Mouse (Mus musculus): ENCODE results near the gene Ccl2. TPM values are rescaled to one million over a fixed set of nuclear protein-coding genes. Genes with fewer than 3 reads are reported as not detected.
A peak's percentile ranks its signal among the peaks of the same experiment; 100 is the strongest.

Ccl2 gene
- total and polyA plus RNA-seq, 2 experiments from 2014 or later = 1.5 TPM; not detected in 1

- ATAC-seq = no peak
Measured at GRCm38 (mm10) chr11:82072374-82072773, 37.0 kb downstream of the Ccl2 start.

GRCm38 (mm10) chr11:82072984-82073383, 37.6 kb downstream of the Ccl2 start:
- no peak for DNase-seq (ENCODE audit: low spot score)
- no peaks in the 10 kb centered on the region for H3K9me3 ChIP-seq (ENCODE audit: low read length)

More at GRCm38 (mm10) chr11:82072374-82072773, 37.0 kb downstream of the Ccl2 start:
- Histone ChIP-seq H3K27me3 (ENCODE audit: insufficient read depth, low read length) (no peaks in the 10 kb centered on the region), H3K27ac (no peak overlapping the region), H3K4me2 (ENCODE audit: low read depth, low read length) (no peak overlapping the region), H3K36me3 (ENCODE audit: insufficient read depth, low read length) (no peaks in the 10 kb centered on the region), H3K4me1 (ENCODE audit: insufficient read depth, low read length) (no peaks in the 10 kb centered on the region), H3K4me3 (ENCODE audit: low read length) (no peak overlapping the region), H3K9me3 (ENCODE audit: low read length) (no peaks in the 10 kb centered on the region), H3K9ac (replicated peaks; ENCODE audit: low read length) (no peak overlapping the region)
- DNase-seq (ENCODE audit: low spot score) = no peak
- WGBS = 92% methylated on average over 1 of the region's 1 CpGs
- 0 out of 2 replicates have a peak, but pooled peaks have one; percentile 13 for TF ChIP-seq CTCF (IDR thresholded peaks at IDR 0.05; ENCODE audit: low read depth)

GRCm38 (mm10) chr11:82073686-82074085, 38.3 kb downstream of the Ccl2 start:
- Histone ChIP-seq H3K4me3 (ENCODE audit: low read length) (no peak overlapping the region), H3K9me3 (ENCODE audit: low read length) (no peaks in the 10 kb centered on the region), H3K4me1 (ENCODE audit: insufficient read depth, low read length) (no peaks in the 10 kb centered on the region), H3K27me3 (ENCODE audit: insufficient read depth, low read length) (no peaks in the 10 kb centered on the region), H3K36me3 (ENCODE audit: insufficient read depth, low read length) (no peaks in the 10 kb centered on the region), H3K27ac (no peak overlapping the region), H3K4me2 (ENCODE audit: low read depth, low read length) (no peak overlapping the region), H3K9ac (replicated peaks; ENCODE audit: low read length) (no peak overlapping the region)
- no peak for TF ChIP-seq CTCF (IDR thresholded peaks at IDR 0.05; ENCODE audit: low read depth)
- 78% methylated on average over 3 of the region's 3 CpGs for WGBS
- DNase-seq (ENCODE audit: low spot score) (no peak), ATAC-seq (no peak)

More at GRCm38 (mm10) chr11:82072984-82073383, 37.6 kb downstream of the Ccl2 start:
- H3K27ac ChIP-seq = no peak overlapping the region
- no peak overlapping the region for H3K4me2 ChIP-seq (ENCODE audit: low read depth, low read length)
- no peaks in the 10 kb centered on the region for H3K27me3 ChIP-seq (ENCODE audit: insufficient read depth, low read length)
- H3K36me3 ChIP-seq (ENCODE audit: insufficient read depth, low read length) = no peaks in the 10 kb centered on the region
- H3K9ac ChIP-seq (replicated peaks; ENCODE audit: low read length) = no peak overlapping the region
- no peaks in the 10 kb centered on the region for H3K4me1 ChIP-seq (ENCODE audit: insufficient read depth, low read length)
- 77% methylated on average over 3 of the region's 3 CpGs for WGBS
- no peak for TF ChIP-seq CTCF (IDR thresholded peaks at IDR 0.05; ENCODE audit: low read depth)
- ATAC-seq = no peak
- no peak overlapping the region for H3K4me3 ChIP-seq (ENCODE audit: low read length)

- Histone ChIP-seq H3K27ac (no peak overlapping the region), H3K36me3 (ENCODE audit: insufficient read depth, low read length) (no peaks in the 10 kb centered on the region), H3K9me3 (ENCODE audit: low read length) (no peaks in the 10 kb centered on the region), H3K4me1 (ENCODE audit: insufficient read depth, low read length) (no peaks in the 10 kb centered on the region), H3K4me2 (ENCODE audit: low read depth, low read length) (no peak overlapping the region), H3K4me3 (ENCODE audit: low read length) (no peak overlapping the region), H3K27me3 (ENCODE audit: insufficient read depth, low read length) (no peaks in the 10 kb centered on the region), H3K9ac (replicated peaks; ENCODE audit: low read length) (no peak overlapping the region)
- WGBS = 80% methylated on average over 3 of the region's 3 CpGs
- DNase-seq (ENCODE audit: low spot score) (no peak), ATAC-seq (no peak)
- no peak for TF ChIP-seq CTCF (IDR thresholded peaks at IDR 0.05; ENCODE audit: low read depth)
Measured at GRCm38 (mm10) chr11:82077031-82077430, 41.7 kb downstream of the Ccl2 start.

DNA sequence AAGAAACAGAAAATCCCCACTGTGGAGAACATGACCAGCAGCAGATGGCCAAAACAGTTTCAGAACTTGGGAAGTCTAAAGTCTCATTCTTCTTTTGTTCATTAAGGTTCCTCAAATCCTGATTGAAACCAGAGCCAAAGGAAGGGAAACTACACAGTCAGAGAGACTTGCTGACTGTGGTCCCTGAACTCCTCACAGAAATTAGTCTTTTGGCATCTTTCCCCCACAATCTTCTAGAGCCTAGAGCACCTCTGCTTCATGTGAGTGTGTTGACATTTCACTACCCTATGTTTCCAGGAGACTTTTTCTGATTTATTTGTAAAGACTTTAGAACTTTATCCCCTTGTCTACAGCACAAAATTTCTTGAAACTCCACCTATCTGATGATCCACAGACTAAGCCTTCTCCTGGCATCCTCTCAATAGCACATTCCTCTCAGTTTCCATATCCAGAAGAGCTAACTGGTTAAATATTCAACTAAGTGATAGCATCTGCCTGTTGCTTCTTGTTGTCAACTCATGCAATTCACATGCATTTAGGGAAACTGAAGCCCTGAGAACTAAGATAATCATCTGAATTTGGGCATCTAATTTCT, 42.9 kb downstream of the Ccl2 start:
- no peak for TF ChIP-seq CTCF (IDR thresholded peaks at IDR 0.05; ENCODE audit: low read depth)
- H3K4me3 ChIP-seq (ENCODE audit: low read length) = no peak overlapping the region
- H3K27ac ChIP-seq = no peak overlapping the region
- DNase-seq (ENCODE audit: low spot score) = no peak
- no peak overlapping the region for H3K4me2 ChIP-seq (ENCODE audit: low read depth, low read length)
- no peak for ATAC-seq
- H3K9me3 ChIP-seq (ENCODE audit: low read length) = no peaks in the 10 kb centered on the region
- H3K36me3 ChIP-seq (ENCODE audit: insufficient read depth, low read length) = no peaks in the 10 kb centered on the region
- no peaks in the 10 kb centered on the region for H3K4me1 ChIP-seq (ENCODE audit: insufficient read depth, low read length)
- H3K27me3 ChIP-seq (ENCODE audit: insufficient read depth, low read length) = no peaks in the 10 kb centered on the region
- H3K9ac ChIP-seq (replicated peaks; ENCODE audit: low read length) = no peak overlapping the region

GRCm38 (mm10) chr11:82080865-82081264, 45.5 kb downstream of the Ccl2 start:
- WGBS = 80% methylated on average over 3 of the region's 3 CpGs
- Histone ChIP-seq H3K36me3 (ENCODE audit: insufficient read depth, low read length) (no peaks in the 10 kb centered on the region), H3K9ac (replicated peaks; ENCODE audit: low read length) (no peak overlapping the region), H3K4me1 (ENCODE audit: insufficient read depth, low read length) (no peaks in the 10 kb centered on the region), H3K27me3 (ENCODE audit: insufficient read depth, low read length) (no peaks in the 10 kb centered on the region), H3K4me3 (ENCODE audit: low read length) (no peak overlapping the region), H3K4me2 (ENCODE audit: low read depth, low read length) (no peak overlapping the region), H3K27ac (no peak overlapping the region), H3K9me3 (ENCODE audit: low read length) (no peaks in the 10 kb centered on the region)
- DNase-seq (ENCODE audit: low spot score) = no peak
- TF ChIP-seq CTCF (IDR thresholded peaks at IDR 0.05; ENCODE audit: low read depth) = no peak
- no peak for ATAC-seq

DNA sequence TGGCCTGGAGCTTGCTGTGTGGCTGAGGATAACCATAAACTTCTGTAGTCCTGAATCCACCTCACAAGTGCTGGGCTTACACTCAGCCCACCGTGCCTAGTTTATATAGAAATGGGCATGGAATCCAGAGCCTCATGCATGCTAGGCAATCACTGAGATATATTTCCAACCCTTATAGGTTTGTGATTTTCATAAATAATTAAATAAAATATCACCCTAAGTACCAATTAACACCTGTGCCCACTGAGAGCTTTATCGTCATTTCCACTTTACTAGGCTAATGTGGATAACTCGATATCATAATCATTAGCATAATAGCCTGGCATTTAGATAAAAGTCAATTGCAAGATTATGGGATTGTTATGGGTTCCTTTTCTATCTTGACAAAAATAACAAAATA, 49.0 kb downstream of the Ccl2 start:
- H3K4me1 ChIP-seq (ENCODE audit: insufficient read depth, low read length) = no peaks in the 10 kb centered on the region
- 77% methylated on average over 3 of the region's 3 CpGs for WGBS
- no peaks in the 10 kb centered on the region for H3K36me3 ChIP-seq (ENCODE audit: insufficient read depth, low read length)
- no peak overlapping the region for H3K27ac ChIP-seq
- no peaks in the 10 kb centered on the region for H3K9me3 ChIP-seq (ENCODE audit: low read length)
- no peaks in the 10 kb centered on the region for H3K27me3 ChIP-seq (ENCODE audit: insufficient read depth, low read length)
- no peak for TF ChIP-seq CTCF (IDR thresholded peaks at IDR 0.05; ENCODE audit: low read depth)
- no peak for ATAC-seq
- no peak overlapping the region for H3K9ac ChIP-seq (replicated peaks; ENCODE audit: low read length)
- H3K4me2 ChIP-seq (ENCODE audit: low read depth, low read length) = no peak overlapping the region
- no peak for DNase-seq (ENCODE audit: low spot score)
- H3K4me3 ChIP-seq (ENCODE audit: low read length) = no peak overlapping the region

Other genes starting within 250 kb of the Ccl2 start
- gene 5530401A14Rik, start 174.9 kb upstream of the Ccl2 start, total RNA-seq (2014; rRNA removed) = not detected in 2 replicates
- gene 5530401A14Rik, start 174.9 kb upstream of the Ccl2 start, polyA plus RNA-seq (2015; fragmentation: Nextera tagmentation; extraction: Ambion mirVana) = 0.38 and 0.68 TPM in 2 replicates
- gene Asic2, start 67.1 kb upstream of the Ccl2 start, total RNA-seq (2014; rRNA removed) = 55.2 and 57.3 TPM in 2 replicates
- 18.3 and 19.2 TPM in 2 replicates for gene Asic2, start 67.1 kb upstream of the Ccl2 start, polyA plus RNA-seq (2015; fragmentation: Nextera tagmentation; extraction: Ambion mirVana)
- gene Gm17268, start 3.0 kb downstream of the Ccl2 start, total RNA-seq (2014; rRNA removed) = not detected in 2 replicates
- gene Gm17268, start 3.0 kb downstream of the Ccl2 start, polyA plus RNA-seq (2015; fragmentation: Nextera tagmentation; extraction: Ambion mirVana) = not detected in 2 replicates
- gene Ccl7, start 10.1 kb downstream of the Ccl2 start, total RNA-seq (2014; rRNA removed) = 0.42 TPM in 1 of 2 replicates, not detected in the other
- gene Ccl7, start 10.1 kb downstream of the Ccl2 start, polyA plus RNA-seq (2015; fragmentation: Nextera tagmentation; extraction: Ambion mirVana) = 1.1 and 1.9 TPM in 2 replicates
- 0.16 and 0.58 TPM in 2 replicates for gene Ccl11, start 22.3 kb downstream of the Ccl2 start, total RNA-seq (2014; rRNA removed)
- gene Ccl11, start 22.3 kb downstream of the Ccl2 start, polyA plus RNA-seq (2015; fragmentation: Nextera tagmentation; extraction: Ambion mirVana) = 0.31 and 0.44 TPM in 2 replicates
- 0.52 and 4.9 TPM in 2 replicates for gene Ccl12, start 66.3 kb downstream of the Ccl2 start, total RNA-seq (2014; rRNA removed)
- 7.7 and 8.0 TPM in 2 replicates for gene Ccl12, start 66.3 kb downstream of the Ccl2 start, polyA plus RNA-seq (2015; fragmentation: Nextera tagmentation; extraction: Ambion mirVana)
- gene Ccl8, start 79.6 kb downstream of the Ccl2 start, total RNA-seq (2014; rRNA removed) = not detected in 2 replicates
- gene Ccl8, start 79.6 kb downstream of the Ccl2 start, polyA plus RNA-seq (2015; fragmentation: Nextera tagmentation; extraction: Ambion mirVana) = 0.43 TPM in 1 of 2 replicates, not detected in the other